Mouse (Mus musculus): ENCODE results near the gene Anxa1.

Gene Anxa1

DNA sequence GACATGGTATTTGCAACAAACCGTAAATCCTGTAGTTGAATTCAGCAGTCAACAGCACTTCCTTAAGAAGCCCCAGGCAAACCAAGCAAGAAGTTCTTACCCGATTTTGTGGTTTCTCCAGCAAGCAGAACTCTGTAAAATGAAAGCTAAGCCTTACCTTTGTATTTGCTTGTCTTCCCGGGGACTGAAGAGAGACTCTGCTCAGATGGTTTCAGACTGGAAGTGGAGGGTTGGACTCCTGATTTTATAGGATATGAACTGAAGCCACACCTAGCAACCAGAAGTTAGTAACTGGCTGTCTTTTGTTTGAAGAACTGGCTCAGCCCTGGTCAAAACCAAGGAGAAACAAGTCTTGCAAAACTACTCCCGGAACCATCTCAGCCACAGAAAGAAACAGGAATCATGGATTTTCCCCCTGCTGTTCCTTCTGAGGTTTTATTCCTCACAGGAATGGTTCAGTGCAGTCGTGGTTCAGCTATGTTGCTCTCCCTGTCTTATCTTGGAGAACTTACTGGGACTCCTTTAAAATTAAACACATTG, at the start of gene Anxa1:
Gene Anxa1 (minus strand): TSS at position 490 of the 540 bp plus-strand sequence.
- DNase-seq: peak; percentile 50

DNA sequence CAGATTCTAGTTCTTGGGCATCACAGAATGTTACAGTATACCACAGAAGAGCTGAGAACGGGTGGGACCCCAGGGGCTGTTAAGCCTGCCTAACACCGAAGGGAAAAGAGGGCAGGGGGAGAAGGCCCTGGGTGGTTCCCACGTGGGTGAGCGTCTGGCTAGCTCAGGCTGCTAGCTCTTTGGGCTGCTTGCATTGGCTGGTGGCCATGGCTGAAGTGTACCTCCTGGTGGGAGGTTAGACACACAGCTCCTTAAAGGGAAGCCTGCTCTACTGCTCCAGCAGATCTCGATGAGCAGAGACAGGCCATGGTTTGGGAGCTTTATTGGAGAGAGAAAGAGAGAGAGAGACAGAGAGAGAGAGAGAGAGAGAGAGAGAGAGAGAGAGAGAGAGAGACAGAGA, 46.3 kb upstream of the Anxa1 start:
- DNase-seq: peak; percentile 64

DNA sequence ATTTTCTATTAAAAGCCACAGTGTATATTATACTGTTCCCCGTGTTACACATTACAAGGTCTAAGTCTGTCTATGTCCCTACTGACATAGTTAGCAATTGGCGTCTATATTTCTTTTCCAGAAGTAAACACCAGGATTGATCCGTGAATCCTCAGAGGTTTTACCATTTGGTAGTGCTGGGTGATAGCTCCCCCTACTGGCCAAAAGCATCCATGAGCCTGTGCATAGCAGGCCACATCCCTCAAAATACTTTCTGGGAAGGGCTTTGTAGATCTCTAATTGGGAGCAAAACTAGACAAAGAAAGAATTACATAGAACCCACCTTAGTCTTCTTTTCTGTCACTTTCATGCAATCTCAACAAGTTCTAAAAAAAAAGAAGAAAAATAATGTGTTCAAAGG, 43.8 kb upstream of the Anxa1 start:
- DNase-seq: peak; percentile 73

DNA sequence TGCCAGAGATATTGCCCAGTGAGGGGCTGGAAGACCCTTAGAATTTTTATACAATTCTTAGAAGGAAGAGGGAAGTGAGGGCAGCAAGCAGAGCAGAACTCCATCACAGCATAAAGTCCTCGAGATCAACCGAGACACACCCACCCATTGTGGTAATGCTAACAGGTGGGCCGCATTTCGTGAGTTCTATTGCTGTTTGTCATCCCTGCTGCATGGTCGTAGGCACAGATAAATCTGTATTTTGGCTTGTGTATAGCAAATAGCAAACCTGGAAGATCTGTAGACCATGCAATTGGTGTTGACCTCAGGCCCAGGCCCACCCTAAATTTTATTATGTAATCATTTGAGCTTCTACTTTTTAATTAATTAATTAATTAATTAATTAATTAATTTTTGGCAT, 43.2 kb upstream of the Anxa1 start:
- DNase-seq: no peak

DNA sequence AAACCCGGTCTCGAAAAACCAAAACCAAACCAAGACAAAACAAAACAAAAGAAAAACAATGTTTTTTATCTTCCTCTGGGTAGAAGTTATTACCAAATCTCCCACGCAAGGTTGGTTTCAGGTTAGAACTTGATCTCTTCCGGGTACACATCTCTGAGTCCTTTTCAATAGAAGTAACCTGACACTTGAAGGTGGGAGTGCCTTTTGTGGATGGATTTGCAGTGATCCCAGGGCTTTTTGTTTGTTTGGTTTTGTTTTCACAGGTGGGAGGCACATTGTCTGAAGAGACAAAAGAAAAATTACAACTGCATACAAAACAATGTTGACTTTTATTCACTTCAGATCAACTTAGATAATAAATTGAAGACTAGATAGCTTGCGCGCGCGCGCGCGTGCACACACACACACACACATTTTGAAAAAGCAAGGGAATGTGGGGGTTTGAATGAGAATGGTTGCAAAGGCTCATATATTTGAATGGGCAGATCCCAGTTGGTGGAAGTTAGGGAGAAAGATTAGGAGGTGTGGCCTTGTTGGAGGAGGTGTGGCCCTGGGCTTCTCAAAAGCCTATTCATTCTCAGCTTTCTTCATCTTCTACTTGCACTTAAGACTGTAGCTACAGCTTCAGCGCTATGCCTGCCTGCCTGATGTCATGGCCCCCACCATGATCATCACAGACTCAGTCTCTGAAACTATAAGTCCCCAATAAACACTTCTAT, 35.9 kb upstream of the Anxa1 start:
- no peak for DNase-seq

DNA sequence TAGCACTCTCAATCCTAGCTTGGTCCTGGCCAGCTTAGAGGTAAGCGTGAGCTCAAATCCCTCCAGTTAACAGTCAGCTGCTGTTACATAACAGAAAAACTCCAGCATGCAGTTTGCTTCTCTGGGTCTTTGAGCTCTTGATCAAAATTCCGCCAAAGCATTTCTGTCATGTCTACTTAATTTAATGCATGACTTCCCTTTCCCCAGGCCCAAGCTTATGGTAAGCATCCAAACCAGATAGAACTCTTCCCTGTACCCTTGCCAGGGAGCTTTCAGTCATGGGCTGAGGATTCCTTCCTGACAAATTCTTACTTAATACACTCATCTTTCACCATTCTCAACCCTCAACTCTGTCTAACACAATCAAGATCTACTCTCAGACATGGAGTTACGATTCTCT, 20.5 kb upstream of the Anxa1 start:
- no peak for DNase-seq

DNA sequence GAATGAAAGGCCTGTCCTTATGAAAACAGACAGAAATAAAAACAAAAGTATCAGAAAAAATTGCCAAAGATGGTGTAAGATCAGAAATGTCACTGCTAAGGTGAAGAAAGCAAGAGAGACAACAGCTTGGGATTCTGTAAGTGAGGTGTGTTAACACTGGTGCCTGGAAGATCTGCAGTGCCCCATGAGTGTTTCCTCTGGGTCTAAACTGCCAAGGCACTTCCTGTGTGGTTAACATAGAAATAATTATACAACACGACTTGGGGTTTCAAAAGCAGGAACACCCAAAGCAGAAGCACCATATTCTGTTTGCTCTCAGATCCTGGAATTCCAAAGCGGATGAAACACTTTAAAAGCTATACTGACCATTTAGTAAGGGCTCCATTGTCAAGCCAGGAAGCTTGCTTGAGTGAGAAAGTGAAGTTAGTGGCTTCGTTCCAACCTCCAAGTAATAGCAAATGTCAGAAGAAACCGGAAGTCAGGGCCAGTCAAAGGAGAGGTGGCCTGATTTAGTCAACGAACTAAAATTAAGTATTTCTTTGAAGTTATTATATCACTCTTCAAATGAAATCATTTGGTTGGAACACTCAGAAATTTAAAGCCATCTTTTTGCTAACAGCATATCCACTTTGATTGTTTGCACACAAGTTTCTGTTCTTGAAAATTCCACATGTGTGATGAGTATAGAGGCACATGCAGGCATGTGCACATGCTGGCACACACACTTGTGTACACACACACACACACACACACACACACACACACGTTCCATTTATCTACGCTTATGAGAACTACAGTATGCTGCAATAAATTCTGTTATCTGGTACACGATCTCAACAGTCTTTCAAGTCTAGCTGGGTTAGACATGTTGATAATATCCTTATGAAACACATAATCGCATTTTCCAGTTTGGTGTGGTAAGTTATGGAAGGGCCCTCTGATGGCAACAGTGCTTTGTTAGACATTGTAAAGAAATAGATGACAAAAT, 19.1 kb upstream of the Anxa1 start:
- no peak for DNase-seq

DNA sequence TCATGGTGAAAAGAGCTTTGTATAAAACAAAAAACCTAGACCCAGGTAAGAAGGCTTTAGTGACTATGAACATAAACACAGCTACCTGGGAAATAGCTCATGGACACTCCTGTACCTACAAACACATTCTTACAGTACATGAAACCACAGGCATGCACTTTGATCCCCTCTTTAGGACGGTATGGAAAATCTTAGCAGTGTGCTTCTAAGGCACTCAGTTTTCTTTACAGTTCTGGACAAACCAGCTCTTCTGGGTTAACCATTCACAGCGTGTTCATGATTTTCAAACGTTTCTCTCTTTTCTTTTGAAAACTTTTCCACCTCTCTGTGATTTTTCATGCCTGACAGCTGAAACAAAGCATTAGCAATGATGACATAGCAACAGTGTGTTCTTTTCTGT, 15.7 kb upstream of the Anxa1 start:
- no peak for DNase-seq

DNA sequence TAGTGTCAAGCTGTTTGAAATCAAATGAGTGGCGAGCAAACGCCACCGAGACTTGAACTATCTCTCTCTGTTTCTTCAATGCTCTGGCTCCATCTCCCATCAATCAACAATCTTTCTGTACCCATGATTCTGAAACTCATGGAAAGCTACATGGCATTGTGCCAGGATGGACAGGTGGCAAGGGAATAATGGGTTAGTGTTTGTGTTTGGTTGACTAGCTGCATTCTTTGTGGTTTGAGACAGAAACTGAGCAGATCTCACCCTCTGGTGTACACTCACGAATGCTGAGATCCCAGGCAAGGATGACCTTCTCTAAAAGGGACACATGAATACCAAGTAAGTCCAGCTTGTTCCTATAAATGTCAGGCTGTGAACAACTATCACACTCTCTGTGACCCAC, 14.3 kb upstream of the Anxa1 start:
- no peak for DNase-seq

DNA sequence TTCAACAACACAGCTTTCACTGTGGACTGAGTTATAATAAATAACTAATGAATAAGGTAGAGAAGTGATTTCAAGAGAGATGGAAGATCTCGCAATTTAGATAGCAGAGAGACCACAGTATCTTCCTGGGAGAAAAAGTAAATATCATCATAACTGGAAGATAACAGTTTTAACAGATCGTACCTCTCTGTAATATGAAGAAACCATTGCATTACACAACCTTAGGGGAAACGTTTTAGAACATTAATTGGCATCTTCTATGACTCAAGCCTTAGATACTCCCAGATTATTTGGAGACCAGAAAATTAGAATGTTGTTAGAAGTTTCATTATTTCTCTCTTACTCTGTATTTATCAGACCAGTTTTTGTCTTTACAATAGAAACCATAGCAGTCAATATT, 13.0 kb upstream of the Anxa1 start:
- DNase-seq: no peak

DNA sequence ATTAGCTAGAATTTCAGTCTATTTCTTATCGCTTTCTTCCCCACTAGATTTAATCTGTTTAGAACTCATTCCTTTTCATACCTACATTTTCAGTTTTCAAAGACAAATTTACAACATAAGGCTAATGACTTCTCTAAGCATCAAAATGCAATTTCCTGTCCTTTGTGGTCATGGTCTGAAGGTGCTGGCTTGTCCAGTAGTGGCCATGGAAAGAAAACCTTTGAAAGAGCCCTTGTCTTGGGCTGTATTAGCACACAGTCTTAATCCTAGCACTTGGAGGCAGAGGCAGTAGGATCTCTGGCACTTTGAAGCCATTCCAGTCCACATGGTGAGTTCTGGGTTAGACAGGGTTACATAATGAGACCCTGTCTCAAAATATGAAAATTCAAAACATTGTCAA, 12.5 kb upstream of the Anxa1 start:
- no peak for DNase-seq

DNA sequence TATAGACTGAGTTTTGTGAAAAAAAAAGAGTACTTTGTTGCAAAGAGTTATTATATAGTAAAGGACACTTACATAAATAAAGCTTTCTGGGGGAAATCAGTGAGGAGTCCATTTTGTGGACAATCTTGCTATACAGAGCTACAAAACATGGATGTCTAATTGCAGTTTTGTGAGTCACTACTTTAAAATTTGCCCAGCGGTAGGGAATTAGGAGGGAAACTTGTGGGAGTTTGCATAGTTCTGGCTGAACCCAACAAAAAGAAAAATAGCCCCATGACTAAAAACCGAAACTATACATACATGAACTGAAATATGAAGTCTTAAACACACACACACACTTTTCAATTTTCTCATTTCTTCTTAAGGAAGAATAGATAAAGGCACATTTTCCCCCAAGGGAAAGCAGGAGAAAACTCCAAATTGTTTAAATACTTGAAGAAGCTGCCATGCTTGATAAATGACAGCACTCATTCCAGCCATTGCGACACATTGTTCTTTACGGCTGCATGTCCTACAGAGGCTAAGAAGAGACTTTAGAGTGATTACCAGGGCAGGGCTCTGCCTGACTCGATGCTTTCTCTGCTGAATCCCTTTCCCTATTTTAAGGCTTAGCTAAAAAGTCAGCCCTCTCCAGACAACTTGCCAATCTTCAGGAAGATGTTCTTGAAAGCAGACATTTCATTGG, 11.9 kb upstream of the Anxa1 start:
- no peak for DNase-seq

DNA sequence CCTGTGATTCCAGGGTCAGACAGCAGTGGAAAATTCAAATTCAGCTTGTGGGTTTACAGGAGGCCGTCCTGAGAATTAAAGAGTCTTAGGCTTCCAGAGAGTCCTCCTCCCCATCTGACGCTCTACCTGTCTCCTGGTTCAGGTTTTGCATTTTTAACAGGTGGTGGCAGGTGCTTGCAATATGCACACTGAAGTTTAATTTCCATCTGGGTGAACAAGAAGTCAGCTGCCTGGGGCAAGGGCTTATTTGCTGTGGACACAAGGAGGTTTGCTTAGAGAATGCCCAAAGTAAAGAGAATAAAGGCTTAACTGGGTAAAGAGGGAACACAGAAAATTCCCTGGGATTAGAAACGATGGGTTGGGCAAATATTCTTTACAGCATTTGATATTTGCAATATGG, 11.2 kb upstream of the Anxa1 start:
- DNase-seq: no peak

DNA sequence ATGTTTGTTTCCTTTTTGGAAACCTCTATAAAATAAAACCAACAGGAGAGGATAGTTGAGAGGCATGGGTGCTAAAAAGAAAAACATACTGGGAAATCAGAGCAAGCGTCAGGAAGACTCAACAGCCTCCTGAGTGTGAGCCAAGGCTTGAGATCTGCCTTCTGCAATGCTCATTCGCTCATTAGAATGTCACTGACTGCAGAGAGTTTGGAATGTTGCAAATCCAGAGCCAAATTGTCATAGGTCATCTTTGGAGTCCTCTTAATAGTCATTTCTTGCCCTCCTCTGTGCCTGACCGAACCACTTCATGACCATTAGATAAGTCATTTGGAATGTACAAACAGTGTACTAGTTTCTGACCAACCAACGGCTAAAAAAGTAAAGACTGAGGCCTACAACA, 8.4 kb upstream of the Anxa1 start:
- peak; percentile 8 for DNase-seq

DNA sequence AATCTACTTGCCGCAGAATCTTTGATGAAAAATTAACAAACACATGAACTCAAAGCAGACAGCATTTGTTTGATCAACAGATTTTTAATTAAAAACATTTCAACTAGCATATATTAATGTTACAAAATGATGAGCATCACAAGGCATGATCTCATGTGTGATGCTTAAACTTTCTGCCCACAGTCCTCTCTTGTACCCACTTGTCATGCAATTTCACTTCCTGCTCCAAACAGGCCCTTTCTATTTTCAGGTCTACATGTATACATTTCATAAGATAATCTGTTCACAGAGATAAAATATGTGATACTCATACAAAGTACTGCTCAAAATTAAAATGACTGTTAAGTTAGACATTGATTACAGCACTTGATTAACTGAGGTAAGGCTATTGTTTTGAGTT, 6.3 kb upstream of the Anxa1 start:
- no peak for DNase-seq

DNA sequence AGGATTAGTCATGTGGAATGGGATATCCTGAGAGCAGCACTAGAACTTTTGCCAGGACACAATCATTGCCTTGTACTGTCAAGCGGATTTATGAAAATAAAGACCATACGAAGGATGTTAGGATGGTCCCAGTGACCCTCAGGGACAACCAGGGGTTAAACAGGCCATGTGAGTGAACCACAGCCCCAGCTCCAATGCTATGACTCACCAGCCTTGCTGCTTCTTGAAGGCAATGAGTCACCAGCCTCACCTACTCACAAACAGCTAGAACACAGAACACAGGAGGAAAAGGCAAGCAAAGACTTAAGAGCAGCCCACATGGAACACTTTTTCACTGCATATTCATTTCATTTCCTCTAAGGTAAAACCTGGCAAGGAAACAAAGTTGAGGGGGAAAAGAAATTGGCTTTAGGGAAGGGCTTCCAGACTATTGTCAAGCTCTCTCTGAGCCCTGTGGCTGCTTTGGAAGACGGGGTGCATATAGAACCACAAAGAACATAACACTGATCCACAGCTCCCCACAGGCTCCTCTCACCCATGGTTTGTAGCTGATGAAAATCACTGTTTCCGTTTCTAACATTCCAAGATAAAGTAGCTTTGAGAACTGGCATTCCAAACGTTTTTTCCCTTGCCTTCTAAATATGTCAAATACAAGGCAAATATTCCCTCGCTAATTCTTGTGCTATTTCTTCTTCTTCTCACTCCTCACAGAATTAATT, 3.0 kb upstream of the Anxa1 start:
- peak; percentile 6 for DNase-seq

DNA sequence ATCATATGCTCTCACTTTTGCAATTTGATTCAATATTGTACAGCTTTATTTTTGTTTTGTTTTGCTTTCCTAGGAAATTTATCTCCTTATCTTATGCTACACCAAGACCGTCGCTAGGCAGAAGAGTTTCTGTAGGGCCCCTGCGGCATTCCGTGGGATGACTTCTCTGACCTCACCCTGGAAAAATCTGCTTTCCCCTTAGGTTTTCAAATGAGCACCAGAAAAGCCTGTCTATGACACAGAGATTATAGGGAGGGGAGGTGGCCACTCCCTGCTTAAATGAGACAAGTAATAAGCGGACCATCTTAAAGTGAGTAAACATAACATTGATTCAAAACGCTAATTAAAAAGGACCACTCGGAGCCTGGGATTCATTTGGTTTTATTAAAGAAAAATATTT, 1.0 kb downstream of the Anxa1 start:
- DNase-seq: peak; percentile 3

DNA sequence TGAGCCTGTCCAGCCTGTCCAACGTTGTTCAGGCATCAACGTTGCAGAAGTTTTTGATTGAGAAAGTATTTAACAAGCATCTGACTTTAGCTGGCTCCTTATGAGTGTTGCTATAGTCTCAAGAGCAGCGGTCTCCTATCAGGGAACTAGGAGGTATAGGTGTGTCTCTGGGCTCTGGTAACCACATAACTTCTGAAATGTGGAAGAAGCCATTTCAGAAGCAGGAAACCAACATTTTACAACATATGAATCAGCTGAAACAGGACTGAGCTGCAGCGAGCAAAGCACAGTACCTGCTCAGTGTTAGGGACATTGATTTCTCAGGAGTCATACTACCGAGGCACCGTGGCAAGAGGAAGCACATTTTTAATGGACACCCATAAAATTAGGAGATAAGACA, 1.5 kb downstream of the Anxa1 start:
- DNase-seq: no peak

DNA sequence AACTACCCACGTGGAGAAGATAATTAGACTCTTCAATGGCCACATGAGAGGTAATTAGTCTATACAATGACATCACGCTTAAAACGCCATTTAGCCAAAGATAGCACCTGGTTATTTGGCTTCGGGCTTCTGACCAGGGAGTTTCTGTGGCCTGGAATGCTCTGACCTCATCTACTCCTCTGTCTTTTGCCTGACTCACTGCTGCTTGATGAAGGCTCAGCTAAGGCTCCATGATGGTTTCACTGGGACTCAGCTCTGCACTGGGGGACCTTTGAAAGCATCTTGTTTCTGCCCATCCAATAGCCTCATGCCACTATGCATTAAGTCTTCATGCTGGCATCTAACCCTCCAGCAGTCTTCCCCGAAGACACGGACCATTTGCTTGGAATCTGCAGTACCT, 2.5 kb downstream of the Anxa1 start:
- DNase-seq: no peak

DNA sequence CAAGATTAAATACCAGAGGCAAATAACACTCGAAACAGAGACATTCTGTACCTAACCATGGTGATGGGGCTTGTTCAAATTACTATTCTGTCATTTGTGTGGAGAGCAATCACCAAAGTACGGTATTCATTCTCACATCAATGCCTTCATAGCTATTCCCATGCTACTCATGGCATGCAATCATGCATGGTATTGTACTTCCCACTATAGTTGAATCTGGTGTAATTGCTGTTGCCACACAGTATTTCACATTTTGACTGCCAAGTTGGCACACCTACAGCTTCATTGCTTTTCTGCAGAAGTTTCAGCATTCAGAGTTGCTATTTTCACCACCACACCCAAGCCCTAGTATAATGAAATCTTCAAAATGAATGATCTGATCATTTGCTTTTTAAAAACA, 4.4 kb downstream of the Anxa1 start:
- no peak for DNase-seq

DNA sequence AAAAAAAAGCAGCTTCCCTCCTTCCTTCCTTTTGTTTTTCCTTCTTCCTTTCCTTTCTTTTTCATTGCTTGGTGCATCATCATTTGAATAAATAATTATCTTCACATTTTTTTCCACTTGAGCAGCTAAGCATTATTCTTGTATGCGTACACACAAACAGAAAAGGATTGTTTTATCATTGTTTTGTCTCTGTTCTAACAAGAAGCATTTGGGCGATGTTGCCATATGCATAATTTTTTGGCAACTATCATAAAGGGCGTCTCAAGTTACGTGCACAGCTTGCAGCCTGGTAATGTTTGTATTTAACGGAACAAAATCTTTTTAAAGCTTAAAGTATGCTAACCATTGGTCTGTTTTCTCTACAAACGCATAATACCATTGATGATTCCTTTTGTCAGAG, 5.1 kb downstream of the Anxa1 start:
- no peak for DNase-seq

DNA sequence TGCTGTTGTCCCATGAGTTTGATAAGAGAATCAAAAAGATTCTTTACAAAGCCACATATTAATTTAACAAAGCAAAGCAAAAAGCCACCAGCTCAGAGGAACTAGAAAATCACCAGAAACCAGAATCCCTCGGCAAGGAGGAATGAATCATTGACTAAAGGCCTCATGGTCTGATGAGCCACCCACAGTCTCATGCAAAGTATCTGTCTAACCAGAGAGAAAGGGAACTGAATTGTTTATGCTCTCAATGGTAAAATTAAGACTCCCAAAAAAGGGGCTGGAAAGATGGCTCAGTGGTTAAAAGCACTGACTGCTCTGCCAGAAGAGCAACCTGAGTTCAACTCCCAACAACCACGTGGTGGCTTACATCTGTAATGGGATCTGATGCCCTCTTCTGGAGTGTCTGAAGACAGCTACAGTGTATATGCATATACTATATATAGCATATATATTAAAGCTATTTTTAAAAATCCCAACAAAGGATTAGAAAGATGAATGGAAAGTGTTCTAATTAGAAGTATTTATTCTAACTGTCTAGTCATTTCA, 9.5 kb downstream of the Anxa1 start:
- DNase-seq: no peak
